Mouse (Mus musculus) left cerebral cortex, postnatal 25 days (tissue): ENCODE results near the gene Klhdc8b. TPM values are rescaled to one million over a fixed set of nuclear protein-coding genes. Genes with fewer than 3 reads are reported as not detected.

Experiments
- DNase-seq, 2 experiments: peaks; one replicate each; pipeline ENCODE4 v3.0.0; 2022; ENCODE audit warnings: low spot score in 2 of 2, mixed read lengths in 1 of 2
- intact Hi-C: fragments of 180-260 bp; cut with DNase I; formaldehyde crosslinking; loops from one replicate; pipeline ENCODE4 v1.15.1; 2025
- total RNA-seq, 2 experiments: library from RNA; stranded (reverse); gene quantifications; 2 replicates each; pipeline ENCODE4 v1.2.3; 2021

Gene Klhdc8b
- total RNA-seq, 2 experiments from 2014 or later: 30.3 to 36.7 TPM

GRCm38 (mm10) chr9:108483051-108483790 is 21.8 kb upstream of the Klhdc8b start:
- intact Hi-C loops: no loop called here
- DNase-seq: no peak

- intact Hi-C loops: no loop called here
- no peak for DNase-seq
Measured at GRCm38 (mm10) chr9:108481520-108482210, 20.3 kb upstream of the Klhdc8b start.

GRCm38 (mm10) chr9:108480813-108481519 is 19.6 kb upstream of the Klhdc8b start:
- DNase-seq: no peak
- intact Hi-C loops: no loop called here

- intact Hi-C loops: no loop called here
- peak in 1 of 2 experiments; percentile 14 for DNase-seq
Measured at GRCm38 (mm10) chr9:108479721-108480351, 18.5 kb upstream of the Klhdc8b start, which contains the start of gene Lamb2. Lamb2 (plus strand) TSS chr9:108479736.

- intact Hi-C loops: no loop called here
- DNase-seq: no peak
Measured at GRCm38 (mm10) chr9:108479241-108479640, 17.9 kb upstream of the Klhdc8b start.

- intact Hi-C loops: no loop called here
- peak in 1 of 2 experiments; percentile 33 for DNase-seq
Measured at GRCm38 (mm10) chr9:108478638-108479156, 17.3 kb upstream of the Klhdc8b start.

GRCm38 (mm10) chr9:108474528-108474927 is 13.1 kb upstream of the Klhdc8b start:
- intact Hi-C loops: no loop called here

GRCm38 (mm10) chr9:108469845-108470244 is 8.5 kb upstream of the Klhdc8b start:
- DNase-seq: no peak
- intact Hi-C loops: no loop called here

More at GRCm38 (mm10) chr9:108474528-108474927, 13.1 kb upstream of the Klhdc8b start:
- no peak for DNase-seq

GRCm38 (mm10) chr9:108469430-108469829 is 8.0 kb upstream of the Klhdc8b start:
- DNase-seq: no peak
- intact Hi-C loops: no loop called here

- no peak for DNase-seq
- intact Hi-C loops: no loop called here
Measured at GRCm38 (mm10) chr9:108466219-108466618, 4.8 kb upstream of the Klhdc8b start.

- no peak for DNase-seq
- intact Hi-C loops: no loop called here
Measured at GRCm38 (mm10) chr9:108463713-108464112, 2.3 kb upstream of the Klhdc8b start.

GRCm38 (mm10) chr9:108462192-108462591 is 811 bp upstream of the Klhdc8b start:
- intact Hi-C loops: no loop called here

GRCm38 (mm10) chr9:108461675-108462074 is 294 bp upstream of the Klhdc8b start:
- intact Hi-C loops: no loop called here
- no peak for DNase-seq

More at GRCm38 (mm10) chr9:108462192-108462591, 811 bp upstream of the Klhdc8b start:
- no peak for DNase-seq

GRCm38 (mm10) chr9:108460319-108461178 is 832 bp downstream of the Klhdc8b start, which contains the start of gene Ccdc71:
Ccdc71 (plus strand) TSS chr9:108460527.
- DNase-seq: peak; percentile 86 to 88
- intact Hi-C loops: no loop called here

- no peak for DNase-seq
- intact Hi-C loops: no loop called here
Measured at GRCm38 (mm10) chr9:108459939-108460318, 1.5 kb downstream of the Klhdc8b start.

GRCm38 (mm10) chr9:108456953-108457352 is 4.4 kb downstream of the Klhdc8b start:
- no peak for DNase-seq
- intact Hi-C loops: no loop called here

- intact Hi-C loops: no loop called here
- no peak for DNase-seq
Measured at GRCm38 (mm10) chr9:108455747-108456571, 5.4 kb downstream of the Klhdc8b start.

GRCm38 (mm10) chr9:108454429-108454828 is 7.0 kb downstream of the Klhdc8b start:
- intact Hi-C loops: no loop called here
- no peak for DNase-seq
